ENCODE assay signal across 23 mouse cellular contexts in the genomic region with DNA sequence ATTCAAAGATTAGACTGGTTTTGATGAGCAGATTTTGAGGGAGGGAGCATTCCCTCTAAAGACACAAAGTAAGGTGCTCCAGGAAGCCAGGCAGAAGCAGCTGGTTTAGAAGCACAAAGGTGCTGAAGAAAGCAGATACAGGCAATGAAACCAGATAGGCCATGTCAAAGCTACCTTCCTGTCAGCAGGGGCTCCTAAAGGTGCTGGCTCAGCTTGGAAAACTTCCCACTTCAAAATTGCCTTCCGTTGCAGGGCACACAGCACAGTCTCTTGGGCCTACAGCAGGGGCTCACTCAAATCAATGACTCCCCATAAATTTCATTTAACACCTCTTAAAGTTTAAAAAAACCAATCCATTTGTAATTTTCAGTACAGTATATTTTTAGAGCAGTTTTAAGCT.
"Had no signal": no experiment of that assay in that cellular context is flagged by ENCODE, and none has a peak within 500 bp of the region (broad histone marks: within the 10 kb centered on the region; RNA-seq: fewer than 3 reads in every experiment).

No protein-coding gene starts in this region.

- H3K27ac ChIP-seq: embryonic facial prominence, embryonic 10.5 days; embryonic facial prominence, embryonic 12.5 days; embryonic facial prominence, embryonic 13.5 days; embryonic facial prominence, embryonic 15.5 days; forebrain, embryonic 10.5 days; forebrain, embryonic 12.5 days; forebrain, embryonic 13.5 days; forebrain, embryonic 15.5 days; gastrocnemius, adult 2 months; heart, adult 2 months; heart, embryonic 10.5 days had no signal

- H3K36me3 ChIP-seq: embryonic facial prominence, embryonic 10.5 days; embryonic facial prominence, embryonic 12.5 days; embryonic facial prominence, embryonic 13.5 days; embryonic facial prominence, embryonic 15.5 days; forebrain, embryonic 10.5 days; forebrain, embryonic 12.5 days; forebrain, embryonic 15.5 days; heart, embryonic 10.5 days had no signal

- H3K9me3 ChIP-seq: embryonic facial prominence, embryonic 10.5 days; embryonic facial prominence, embryonic 12.5 days; embryonic facial prominence, embryonic 13.5 days; embryonic facial prominence, embryonic 15.5 days; forebrain, embryonic 10.5 days; forebrain, embryonic 12.5 days; forebrain, embryonic 13.5 days; forebrain, embryonic 15.5 days; heart, embryonic 10.5 days had no signal

- ATAC-seq: forebrain, embryonic 13.5 days; forebrain, embryonic 14.5 days; forebrain, embryonic 15.5 days; forebrain, embryonic 16.5 days; forebrain, postnatal 0 days had no signal

- H3K4me1 ChIP-seq: embryonic facial prominence, embryonic 10.5 days; embryonic facial prominence, embryonic 12.5 days; forebrain, embryonic 10.5 days; forebrain, embryonic 12.5 days; forebrain, embryonic 13.5 days; heart, embryonic 10.5 days had no signal

- H3K4me3 ChIP-seq: embryonic facial prominence, embryonic 10.5 days; embryonic facial prominence, embryonic 12.5 days; embryonic facial prominence, embryonic 13.5 days; embryonic facial prominence, embryonic 15.5 days; erythroblast, embryonic 14.5 days; forebrain, embryonic 10.5 days; forebrain, embryonic 12.5 days; forebrain, embryonic 13.5 days; forebrain, embryonic 15.5 days; gastrocnemius, adult 2 months; heart, adult 2 months; heart, embryonic 10.5 days had no signal

- DNase-seq: embryo, embryonic 11 days; forebrain, postnatal 0 days; gastrocnemius, adult 2 months; gastrocnemius, postnatal 10 days; gastrocnemius, postnatal 14 days; gastrocnemius, postnatal 25 days; gastrocnemius, postnatal 36 days; heart, adult 11 months; heart, adult 18-20 months; heart, adult 2 months had no signal

- H3K27me3 ChIP-seq: embryonic facial prominence, embryonic 12.5 days; embryonic facial prominence, embryonic 13.5 days; embryonic facial prominence, embryonic 15.5 days; forebrain, embryonic 12.5 days; forebrain, embryonic 13.5 days; forebrain, embryonic 15.5 days had no signal

- H3K9ac ChIP-seq: embryonic facial prominence, embryonic 12.5 days; embryonic facial prominence, embryonic 13.5 days; embryonic facial prominence, embryonic 15.5 days; forebrain, embryonic 12.5 days; forebrain, embryonic 13.5 days; forebrain, embryonic 15.5 days; forebrain, postnatal 0 days had no signal

- H3K4me2 ChIP-seq: embryonic facial prominence, embryonic 12.5 days; embryonic facial prominence, embryonic 13.5 days; embryonic facial prominence, embryonic 15.5 days; forebrain, embryonic 12.5 days; forebrain, embryonic 13.5 days; forebrain, embryonic 15.5 days; heart, embryonic 11.5 days had no signal
